Mouse (Mus musculus) liver, postnatal 0 days (tissue): Measurements from ENCODE around the gene Cacna1i. TPM values are rescaled to one million over a fixed set of nuclear protein-coding genes. Genes with fewer than 3 reads are reported as not detected.

Experiments
- ATAC-seq: fragments of 200-750 bp; cut with Nextera tagmentation; 2 replicates; pipeline ENCODE4 v1.8.0; 2017; ENCODE audit warnings: mild to moderate bottlenecking, moderate library complexity
- DNase-seq: peaks from one replicate; pipeline ENCODE4 v3.0.0-alpha.2; 2016
- H3K27ac ChIP-seq: fragments of 300-500 bp; sonication (generic); 2 replicates; pipeline ENCODE4 v1.5.1; 2014; ENCODE audit warnings: antibody characterized with exemption, moderate library complexity, mild to moderate bottlenecking, low read depth
- H3K27me3 ChIP-seq: fragments of 300-500 bp; sonication (generic); 2 replicates; pipeline ENCODE4 v1.6.1; 2014; ENCODE audit warnings: low read length, control low read depth, mixed read lengths; ENCODE audit not compliant: insufficient read depth
- H3K36me3 ChIP-seq: fragments of 300-500 bp; sonication (generic); replicated peaks from 2 replicates; pipeline ENCODE4 v1.6.1; 2014; ENCODE audit warnings: mild to moderate bottlenecking, control low read depth, low read length, moderate library complexity, mixed read lengths; ENCODE audit not compliant: insufficient read depth
- H3K4me1 ChIP-seq: fragments of 300-500 bp; sonication (generic); 2 replicates; pipeline ENCODE4 v1.6.1; 2014; ENCODE audit warnings: antibody characterized with exemption, mild to moderate bottlenecking, control low read depth; ENCODE audit not compliant: insufficient read depth
- H3K4me2 ChIP-seq: fragments of 300-500 bp; sonication (generic); 2 replicates; pipeline ENCODE4 v1.6.1; 2014; ENCODE audit warnings: low read depth, mild to moderate bottlenecking, low read length, moderate library complexity, mixed read lengths
- H3K4me3 ChIP-seq: fragments of 300-500 bp; sonication (generic); 2 replicates; pipeline ENCODE4 v1.5.1; 2014; ENCODE audit warnings: low read depth, low read length
- H3K9ac ChIP-seq: fragments of 300-500 bp; sonication (generic); replicated peaks from 2 replicates; pipeline ENCODE4 v1.6.1; 2014; ENCODE audit warnings: mild to moderate bottlenecking, moderate library complexity
- H3K9me3 ChIP-seq: fragments of 300-500 bp; sonication (generic); 2 replicates; pipeline ENCODE4 v1.6.1; 2016; ENCODE audit warnings: mild to moderate bottlenecking, control low read depth, low read length, mixed read lengths
- CTCF ChIP-seq: sonication (generic); IDR thresholded peaks from 2 replicates; pipeline ENCODE4 v1.5.1; 2016; ENCODE audit warnings: antibody characterized with exemption, low read depth
- EP300 ChIP-seq: IDR thresholded peaks from 2 replicates; pipeline ENCODE4 v1.6.1; 2016; ENCODE audit warnings: antibody characterized with exemption, low read depth, mild to moderate bottlenecking
- WGBS: fragments of 180-500 bp; shearing (Covaris S2); extraction: QIAGEN DNeasy Blood & Tissue Kit; methylation state at CpG from one replicate; pipeline ENCODE4 v1.1.7; 2014; ENCODE audit not compliant: insufficient replicate concordance; 5-methylcytosine and 5-hydroxymethylcytosine counted together
- polyA plus RNA-seq: library from polyadenylated mRNA; unstranded; fragments of >200 nt; fragmentation: Nextera tagmentation; extraction: Ambion mirVana; gene quantifications from 2 replicates; pipeline ENCODE4 v1.2.1, GENCODE M21; 2015

The Cacna1i gene
- polyA plus RNA-seq, 1 experiment from 2014 or later: not detected

DNA sequence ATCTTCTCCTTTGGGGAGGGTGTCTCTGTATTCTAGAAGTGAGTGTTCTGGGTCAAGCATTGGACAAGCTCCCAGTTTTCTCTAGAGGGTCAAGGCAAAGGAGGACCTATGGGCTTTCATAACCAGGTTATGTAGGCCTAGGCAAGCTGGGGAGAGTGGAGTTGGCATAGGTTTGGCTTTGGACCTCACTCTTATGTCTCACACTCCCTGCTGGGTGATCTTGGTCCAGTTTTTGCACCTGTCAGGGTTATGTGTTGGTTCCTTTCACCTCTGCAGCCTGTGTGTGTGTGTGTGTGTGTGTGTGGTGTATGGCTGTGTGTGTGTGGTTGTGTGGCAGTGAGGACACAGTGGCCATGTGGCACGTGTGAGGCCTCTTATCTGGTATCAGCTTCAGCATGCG lies 8.0 kb upstream of the Cacna1i start:
- Histone ChIP-seq H3K4me2 (no peak overlapping the region), H3K4me3 (no peak overlapping the region), H3K9ac (no peak overlapping the region), H3K4me1 (no peaks in the 10 kb centered on the region), H3K9me3 (no peaks in the 10 kb centered on the region), H3K36me3 (no peaks in the 10 kb centered on the region), H3K27me3 (0 out of 2 replicates have a peak, but pooled peaks cover 8% of the 10 kb centered on the region), H3K27ac (no peak overlapping the region)
- no peak for DNase-seq
- WGBS: 63% methylated on average over 2 of the region's 2 CpGs
- no peak for ATAC-seq
- TF ChIP-seq EP300 (no peak), CTCF (no peak)

GRCm38 (mm10) chr15:80280646-80281045 lies 6.4 kb upstream of the Cacna1i start:
- peaks cover 20% of the 10 kb centered on the region for H3K27me3 ChIP-seq
- WGBS: 19% methylated on average over 6 of the region's 6 CpGs
- H3K4me1 ChIP-seq: no peaks in the 10 kb centered on the region
- H3K9ac ChIP-seq: no peak overlapping the region
- no peak overlapping the region for H3K4me3 ChIP-seq
- H3K9me3 ChIP-seq: no peaks in the 10 kb centered on the region
- H3K27ac ChIP-seq: no peak overlapping the region
- peak; percentile 86 for TF ChIP-seq CTCF
- TF ChIP-seq EP300: no peak
- DNase-seq (peak; percentile 76), ATAC-seq (no peak)
- no peak overlapping the region for H3K4me2 ChIP-seq
- H3K36me3 ChIP-seq: no peaks in the 10 kb centered on the region

DNA sequence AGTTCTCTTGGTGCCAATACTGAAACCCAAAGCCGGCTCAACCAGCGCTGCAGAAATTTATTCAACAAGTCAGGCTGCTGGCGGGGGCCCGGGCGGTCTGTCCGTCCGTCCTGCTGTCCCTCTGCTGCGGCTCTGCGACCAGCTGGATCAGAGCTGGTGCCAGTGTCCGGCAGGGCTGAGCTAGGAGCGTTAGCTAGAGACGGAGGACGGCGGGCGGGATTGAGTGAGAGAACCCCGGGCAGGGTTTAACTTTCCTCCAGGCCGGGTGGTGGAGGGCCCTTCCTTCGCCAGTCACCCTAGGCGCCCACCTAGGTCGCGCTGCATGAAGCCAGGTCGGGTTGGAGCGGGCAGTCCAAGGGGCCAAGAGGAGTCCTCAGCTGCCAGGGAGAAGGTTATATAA lies 998 bp downstream of the Cacna1i start:
- WGBS: 12% methylated on average over 23 of the region's 23 CpGs
- Histone ChIP-seq H3K4me2 (peak overlapping the region; percentile 18; the same call in 1 of the 2 replicates), H3K9ac (no peak overlapping the region), H3K4me3 (0 out of 2 replicates have a peak overlapping the region, but pooled peaks have one; percentile 13), H3K27ac (no peak overlapping the region), H3K9me3 (no peaks in the 10 kb centered on the region), H3K27me3 (peaks cover 58% of the 10 kb centered on the region), H3K36me3 (no peaks in the 10 kb centered on the region), H3K4me1 (0 out of 2 replicates have a peak, but pooled peaks cover 2% of the 10 kb centered on the region)
- TF ChIP-seq EP300: no peak
- no peak for TF ChIP-seq CTCF
- ATAC-seq (no peak), DNase-seq (no peak)

- peak; percentile 78 for DNase-seq
- no peak overlapping the region for H3K9ac ChIP-seq
- H3K4me3 ChIP-seq: no peak overlapping the region
- 10% methylated on average over 10 of the region's 10 CpGs for WGBS
- 0 out of 2 replicates have a peak, but pooled peaks cover 2% of the 10 kb centered on the region for H3K4me1 ChIP-seq
- TF ChIP-seq CTCF (peak; percentile 73), EP300 (no peak)
- H3K36me3 ChIP-seq: no peaks in the 10 kb centered on the region
- H3K27ac ChIP-seq: no peak overlapping the region
- ATAC-seq: 0 out of 2 replicates have a peak, but pooled peaks have one; percentile 29
- peaks cover 55% of the 10 kb centered on the region for H3K27me3 ChIP-seq
- H3K9me3 ChIP-seq: no peaks in the 10 kb centered on the region
- no peak overlapping the region for H3K4me2 ChIP-seq
Observed at GRCm38 (mm10) chr15:80289436-80289835, 2.4 kb downstream of the Cacna1i start.

DNA sequence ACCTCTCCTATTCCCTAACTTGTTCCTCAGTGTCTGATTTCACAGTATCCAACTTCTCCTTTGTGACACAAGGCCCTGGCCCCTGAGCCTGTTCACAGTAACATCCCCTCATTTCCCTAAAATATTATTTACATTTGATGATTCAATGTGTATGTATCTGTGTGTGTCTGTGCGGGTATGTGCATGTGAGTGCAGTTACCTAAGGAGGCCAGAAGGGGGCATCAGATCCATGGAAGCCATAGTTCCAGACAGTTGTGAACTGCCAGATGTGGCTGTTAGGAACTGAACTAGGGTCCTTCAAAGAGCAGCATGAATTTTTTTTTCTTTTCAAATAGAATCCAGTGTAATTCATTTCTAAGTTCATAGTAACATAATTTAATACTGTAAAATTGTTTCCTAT lies 10.1 kb downstream of the Cacna1i start:
- Histone ChIP-seq H3K36me3 (no peaks in the 10 kb centered on the region), H3K4me1 (no peaks in the 10 kb centered on the region), H3K4me3 (no peak overlapping the region), H3K4me2 (no peak overlapping the region), H3K27ac (no peak overlapping the region), H3K9me3 (no peaks in the 10 kb centered on the region), H3K9ac (no peak overlapping the region), H3K27me3 (no peaks in the 10 kb centered on the region)
- DNase-seq (no peak), ATAC-seq (no peak)
- 96% methylated on average over 1 of the region's 1 CpGs for WGBS
- TF ChIP-seq CTCF: peak; percentile 44
- TF ChIP-seq EP300: no peak

DNA sequence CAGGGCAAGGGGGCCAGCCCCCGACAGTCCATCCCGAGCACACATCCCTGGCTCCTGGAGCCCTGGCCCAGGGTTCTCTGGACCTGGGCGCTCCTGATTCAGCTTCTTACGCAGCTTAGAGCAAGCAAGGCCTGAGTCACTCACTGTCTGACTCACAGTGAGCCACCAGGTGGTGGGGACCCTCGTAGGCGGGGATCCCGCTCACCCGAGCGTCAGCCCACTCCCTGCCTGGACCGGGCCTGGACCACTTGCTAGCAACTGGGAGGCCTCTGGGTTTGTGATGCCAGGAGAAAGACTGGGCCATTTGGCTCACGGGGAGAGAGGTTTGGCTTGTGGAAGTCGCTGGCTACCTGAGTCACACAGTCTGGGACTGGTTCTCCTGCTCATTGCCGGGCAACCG lies 16.7 kb downstream of the Cacna1i start:
- H3K27me3 ChIP-seq: no peaks in the 10 kb centered on the region

More for the DNA sequence above, 16.7 kb downstream of the Cacna1i start:
- 69% methylated on average over 14 of the region's 14 CpGs for WGBS
- Histone ChIP-seq H3K9ac (no peak overlapping the region), H3K4me2 (no peak overlapping the region), H3K27ac (no peak overlapping the region), H3K9me3 (no peaks in the 10 kb centered on the region), H3K4me3 (no peak overlapping the region), H3K4me1 (no peaks in the 10 kb centered on the region), H3K36me3 (no peaks in the 10 kb centered on the region)
- ATAC-seq (no peak), DNase-seq (no peak)
- no peak for TF ChIP-seq EP300
- no peak for TF ChIP-seq CTCF
